Mouse (Mus musculus): Measurements from ENCODE around the gene Mlh3.

- TF ChIP-seq USF1 (IDR thresholded peaks at IDR 0.05; ENCODE audit: low read depth) (no peak), CTCF (IDR thresholded peaks at IDR 0.05; ENCODE audit: control insufficient read depth, insufficient read depth, insufficient read length) (no peak), MAX (IDR thresholded peaks at IDR 0.05) (no peak), MYOD1 (IDR thresholded peaks at IDR 0.05; ENCODE audit: control insufficient read depth, insufficient read length, low read depth) (no peak)
Observed at GRCm38 (mm10) chr12:85257008-85257639, 13.3 kb downstream of the Mlh3 start.
